In genomic region chr9:45843780-45844179, GRCm38 (mm10) we compare ENCODE assay signal across 28 mouse cellular contexts. TPM values are rescaled to one million over a fixed set of nuclear protein-coding genes. Genes with fewer than 3 reads are reported as not detected.
DNase-seq lines count a peak whose midpoint lies in the region; ATAC-seq lines count a peak whose summit lies in the region.
"Had no signal": no experiment of that assay in that cellular context is flagged by ENCODE, and none has a peak within 500 bp of the region (broad histone marks: within the 10 kb centered on the region; RNA-seq: fewer than 3 reads in every experiment).

No protein-coding gene starts in this region.

- intact Hi-C loops in left cerebral cortex, postnatal 36 days (cut with DNase I), result no loop called here

- H3K9me3 ChIP-seq in megakaryocyte, embryonic 14.5 days, result no peaks in the 10 kb centered on the region
- H3K9me3 ChIP-seq: embryonic facial prominence, embryonic 10.5 days; embryonic facial prominence, embryonic 13.5 days; forebrain, embryonic 12.5 days; forebrain, embryonic 15.5 days; G1E; heart, embryonic 12.5 days; heart, embryonic 15.5 days had no signal

- no peaks in the 10 kb centered on the region for H3K36me3 ChIP-seq in megakaryocyte, embryonic 14.5 days (replicated peaks; ENCODE audit: low read length)
- H3K36me3 ChIP-seq: embryonic facial prominence, embryonic 10.5 days; embryonic facial prominence, embryonic 13.5 days; forebrain, embryonic 12.5 days; forebrain, embryonic 15.5 days; G1E; heart, embryonic 15.5 days had no signal

- ATAC-seq in frontal cortex, adult (ENCODE audit: low TSS enrichment), result peak; percentile 38
- no peak for ATAC-seq in megakaryocyte, adult 5-6 weeks (ENCODE audit: poor library complexity, severe bottlenecking)
- ATAC-seq: forebrain, embryonic 15.5 days; hindbrain, postnatal 0 days; inflammation-experienced regulatory T-cells, adult 6 months; intestine, embryonic 16.5 days; Patski had no signal

- peak overlapping the region; percentile 2 for H3K4me3 ChIP-seq in megakaryocyte, embryonic 14.5 days (replicated peaks)
- H3K4me3 ChIP-seq: embryonic facial prominence, embryonic 10.5 days; embryonic facial prominence, embryonic 13.5 days; erythroblast, embryonic 14.5 days; forebrain, embryonic 12.5 days; forebrain, embryonic 15.5 days; heart, embryonic 12.5 days; heart, embryonic 15.5 days had no signal

- H3K27me3 ChIP-seq in megakaryocyte, embryonic 14.5 days (replicated peaks), result peaks cover 93% of the 10 kb centered on the region
- H3K27me3 ChIP-seq: embryonic facial prominence, embryonic 13.5 days; forebrain, embryonic 12.5 days; forebrain, embryonic 15.5 days; heart, embryonic 12.5 days; heart, embryonic 15.5 days; Patski had no signal

- no peak for DNase-seq in frontal cortex, postnatal 36 days (ENCODE audit: low spot score in 2 of 2)
- peak; percentile 69 for DNase-seq in telencephalon, adult 2 months (ENCODE audit: low read depth, low spot score)
- DNase-seq in left cerebral cortex, postnatal 36 days (ENCODE audit: low spot score in 2 of 2), result no peak
- DNase-seq: adrenal gland, postnatal 10 days; cerebellum, adult 11-12 months; cerebellum, adult 8-10 months; cerebellum, postnatal 10 days; cerebellum, postnatal 36 days; embryo, embryonic 11 days; gastrocnemius, postnatal 25 days; heart, adult 18-20 months; heart, postnatal 10 days; heart, postnatal 4 days had no signal

- H3K4me1 ChIP-seq in megakaryocyte, embryonic 14.5 days, result peaks cover 45% of the 10 kb centered on the region

RNA-seq across cellular contexts. Expression of gene Bace1, which starts 5.4 kb away (rescaled TPM):
- polyA plus RNA-seq in megakaryocyte, embryonic 14.5 days (2012; ENCODE audit: insufficient read depth, low replicate concordance), result 0.37 and 1.5 TPM in 2 replicates
- 2.9 and 3.5 TPM in 2 replicates for total RNA-seq in megakaryocyte, adult 5-6 weeks (2015)
- 4.1 and 7.2 TPM in 2 replicates for total RNA-seq in megakaryocyte, adult 5-6 weeks (2017)
- total RNA-seq in left cerebral cortex, postnatal 36 days (2021), result 10 to 100 TPM; 88.4 to 89.3 TPM

RNA-seq across cellular contexts. Expression of gene Cep164, which starts 15.3 kb away (rescaled TPM):
- polyA plus RNA-seq in megakaryocyte, embryonic 14.5 days (2012; ENCODE audit: insufficient read depth, low replicate concordance), result 13.4 TPM in 1 of 2 replicates, not detected in the other
- 11.1 and 11.9 TPM in 2 replicates for total RNA-seq in megakaryocyte, adult 5-6 weeks (2015)
- 9.8 and 16.3 TPM in 2 replicates for total RNA-seq in megakaryocyte, adult 5-6 weeks (2017)
- 10 to 100 TPM; 10.9 to 16.3 TPM for total RNA-seq in left cerebral cortex, postnatal 36 days (2021)

Comparison
In these comparisons a context has a peak if more than half of its experiments do, and no peak if none do; other contexts are left out.
1. RNA of gene Bace1, which starts 5.4 kb away (total RNA-seq): 88.4 to 89.3 TPM in left cerebral cortex, postnatal 36 days; 2.9 to 7.2 TPM in megakaryocyte, adult 5-6 weeks; every median in the first group is over 10 times any median in the second.